Mouse (Mus musculus): ENCODE measurements at regions not wholly inside any gene's neighbourhood (a gene's known extent, or its start where the extent isn't known, plus 50 kb on each side); places are given as distances from the start of the nearest gene placed in this dataset.

- DNase-seq = peak; percentile 29
These were observed 59.2 kb upstream of the Klf6 start for GRCm38 (mm10) chr13:5802079-5802478.

GRCm38 (mm10) chr13:5802826-5803225 lies 58.5 kb upstream of the Klf6 start:
- peak; percentile 19 for DNase-seq

GRCm38 (mm10) chr13:5803540-5804380 lies 57.5 kb upstream of the Klf6 start:
- DNase-seq = peak; percentile 91

GRCm38 (mm10) chr13:5804381-5804941 lies 56.8 kb upstream of the Klf6 start:
- peak; percentile 22 for DNase-seq

- DNase-seq = no peak
These were observed 52.9 kb upstream of the Klf6 start for GRCm38 (mm10) chr13:5808380-5808779.

Data from kidney, adult 18-20 months (tissue).